Mouse (Mus musculus): ENCODE data around the gene Mgat4a.

DNA sequence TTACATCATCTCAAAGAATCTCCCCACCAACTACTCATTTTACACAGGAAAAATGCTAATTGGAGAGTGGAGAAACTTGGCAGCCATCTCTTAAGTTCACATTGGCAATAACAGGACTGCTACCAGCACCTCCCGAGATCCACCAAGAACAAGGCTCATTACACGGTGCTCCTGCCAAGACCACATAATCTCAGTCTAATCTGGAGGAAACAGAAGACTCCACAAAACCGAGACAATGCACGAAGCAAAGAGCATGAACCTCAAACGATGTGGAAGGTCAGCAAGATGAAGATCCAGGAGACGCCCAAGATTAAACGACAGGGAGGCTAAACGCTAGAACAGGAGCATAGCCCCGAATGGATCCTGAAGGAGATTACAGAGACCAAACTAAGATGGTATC lies 38.5 kb downstream of the Mgat4a start:
- TF ChIP-seq CTCF (IDR thresholded peaks at IDR 0.05; ENCODE audit: borderline replicate concordance, control insufficient read depth, extremely low read depth, insufficient read depth, low read length, poor library complexity), result no peak
- no peak for TF ChIP-seq POLR2A (IDR thresholded peaks at IDR 0.05; ENCODE audit: control insufficient read depth, extremely low read depth, insufficient read depth, low read length, poor library complexity)

All from thymus, adult 2 months (tissue).